Mouse (Mus musculus) midbrain, embryonic 14.5 days (tissue): ENCODE data around the gene Ttll13. TPM values are rescaled to one million over a fixed set of nuclear protein-coding genes. Genes with fewer than 3 reads are reported as not detected.
A peak's percentile ranks its signal among the peaks of the same experiment; 100 is the strongest.

Experiments used
- ATAC-seq: fragments of 200-750 bp; cut with Nextera tagmentation; 2 replicates; pipeline ENCODE4 v1.8.0; 2017; ENCODE audit warnings: moderate number of reproducible peaks, moderate library complexity; ENCODE audit not compliant: low FRiP score, low TSS enrichment
- DNase-seq: peaks from one replicate; pipeline ENCODE4 v3.0.0-alpha.2; 2015
- H3K27ac ChIP-seq: fragments of 300-500 bp; sonication (generic); replicated peaks from 2 replicates; pipeline ENCODE4 v1.5.1; 2014; ENCODE audit warnings: mild to moderate bottlenecking, low read depth, low read length, moderate library complexity
- H3K27me3 ChIP-seq: fragments of 300-500 bp; sonication (generic); 2 replicates; pipeline ENCODE4 v1.6.1; 2014; ENCODE audit warnings: low read length, control low read depth, mixed read lengths; ENCODE audit not compliant: control insufficient read depth, insufficient read depth
- H3K36me3 ChIP-seq: fragments of 300-500 bp; sonication (generic); 2 replicates; pipeline ENCODE4 v1.6.1; 2014; ENCODE audit warnings: low read length, control low read depth; ENCODE audit not compliant: control insufficient read depth, insufficient read depth
- H3K4me1 ChIP-seq: fragments of 300-500 bp; sonication (generic); 2 replicates; pipeline ENCODE4 v1.6.1; 2014; ENCODE audit warnings: mild to moderate bottlenecking, antibody characterized with exemption, low read length, control low read depth; ENCODE audit not compliant: control insufficient read depth, insufficient read depth
- H3K4me2 ChIP-seq: fragments of 300-500 bp; sonication (generic); 2 replicates; pipeline ENCODE4 v1.6.1; 2014; ENCODE audit warnings: mild to moderate bottlenecking, low read length, moderate library complexity
- H3K4me3 ChIP-seq: fragments of 300-500 bp; sonication (generic); replicated peaks from 2 replicates; pipeline ENCODE4 v1.5.1; 2014; ENCODE audit warnings: low read depth, low read length
- H3K9ac ChIP-seq: fragments of 300-500 bp; sonication (generic); replicated peaks from 2 replicates; pipeline ENCODE4 v1.6.1; 2014; ENCODE audit warnings: mild to moderate bottlenecking, low read length, moderate library complexity
- H3K9me3 ChIP-seq: fragments of 300-500 bp; sonication (generic); 2 replicates; pipeline ENCODE4 v1.6.1; 2016; ENCODE audit warnings: low read length, control low read depth, mixed read lengths; ENCODE audit not compliant: control insufficient read depth
- WGBS: fragments of 180-500 bp; shearing (Covaris S2); extraction: QIAGEN DNeasy Blood & Tissue Kit; methylation state at CpG from one replicate; pipeline ENCODE4 v1.1.7; 2014; 5-methylcytosine and 5-hydroxymethylcytosine counted together
- polyA plus RNA-seq: library from polyadenylated mRNA; unstranded; fragments of >200 nt; fragmentation: Nextera tagmentation; extraction: Ambion mirVana; gene quantifications from 2 replicates; pipeline ENCODE4 v1.2.1, GENCODE M21; 2014

Ttll13 gene
- polyA plus RNA-seq, 1 experiment from 2014 or later, result 2.2 TPM

GRCm38 (mm10) chr7:80201888-80202540 lies 44.2 kb upstream of the Ttll13 start:
- no peak for ATAC-seq
- Histone ChIP-seq H3K4me3 (no peak overlapping the region), H3K27ac (peak overlapping the region; percentile 45; the same call in 1 of the 2 replicates), H3K36me3 (no peaks in the 10 kb centered on the region), H3K4me2 (peak overlapping the region; percentile 4; the same call in 1 of the 2 replicates), H3K9ac (no peak overlapping the region), H3K9me3 (no peaks in the 10 kb centered on the region), H3K27me3 (no peaks in the 10 kb centered on the region), H3K4me1 (peaks cover 58% of the 10 kb centered on the region)
- peak; percentile 63 for DNase-seq
- WGBS, result 58% methylated on average over 15 of the region's 15 CpGs

- Histone ChIP-seq H3K27me3 (no peaks in the 10 kb centered on the region), H3K4me1 (peaks cover 52% of the 10 kb centered on the region), H3K4me3 (no peak overlapping the region), H3K9ac (no peak overlapping the region), H3K36me3 (no peaks in the 10 kb centered on the region), H3K4me2 (no peak overlapping the region), H3K27ac (peak overlapping the region; percentile 77), H3K9me3 (no peaks in the 10 kb centered on the region)
- DNase-seq, result no peak
- no peak for ATAC-seq
- 76% methylated on average over 5 of the region's 5 CpGs for WGBS
These were observed 43.2 kb upstream of the Ttll13 start for GRCm38 (mm10) chr7:80202961-80203360.

- Histone ChIP-seq H3K4me2 (peak overlapping the region; percentile 15; the same call in 1 of the 2 replicates), H3K27me3 (no peaks in the 10 kb centered on the region), H3K4me3 (no peak overlapping the region), H3K9ac (peak overlapping the region; percentile 37; the same call in 1 of the 2 replicates), H3K4me1 (peaks cover 53% of the 10 kb centered on the region), H3K36me3 (no peaks in the 10 kb centered on the region), H3K9me3 (no peaks in the 10 kb centered on the region), H3K27ac (peak overlapping the region; percentile 77)
- 16% methylated on average over 12 of the region's 12 CpGs for WGBS
- no peak for DNase-seq
- ATAC-seq, result no peak
These were observed 42.5 kb upstream of the Ttll13 start for GRCm38 (mm10) chr7:80203638-80204096.

- Histone ChIP-seq H3K36me3 (no peaks in the 10 kb centered on the region), H3K4me1 (peaks cover 50% of the 10 kb centered on the region), H3K4me2 (no peak overlapping the region), H3K27ac (no peak overlapping the region), H3K9ac (no peak overlapping the region), H3K4me3 (no peak overlapping the region), H3K9me3 (no peaks in the 10 kb centered on the region), H3K27me3 (no peaks in the 10 kb centered on the region)
- 84% methylated on average over 4 of the region's 4 CpGs for WGBS
- ATAC-seq, result no peak
- no peak for DNase-seq
These were observed 41.8 kb upstream of the Ttll13 start for GRCm38 (mm10) chr7:80204362-80204761.

- ATAC-seq (no peak), DNase-seq (no peak)
- no peak overlapping the region for H3K9ac ChIP-seq
- H3K4me3 ChIP-seq, result no peak overlapping the region
- 86% methylated on average over 7 of the region's 7 CpGs for WGBS
- no peaks in the 10 kb centered on the region for H3K9me3 ChIP-seq
- H3K36me3 ChIP-seq, result no peaks in the 10 kb centered on the region
- H3K4me2 ChIP-seq, result no peak overlapping the region
- H3K4me1 ChIP-seq, result peaks cover 44% of the 10 kb centered on the region
- H3K27me3 ChIP-seq, result no peaks in the 10 kb centered on the region
- no peak overlapping the region for H3K27ac ChIP-seq
These were observed 41.2 kb upstream of the Ttll13 start for GRCm38 (mm10) chr7:80204961-80205360.

- no peak for ATAC-seq
- no peak overlapping the region for H3K4me2 ChIP-seq
- WGBS, result 87% methylated on average over 12 of the region's 12 CpGs
These were observed 40.2 kb upstream of the Ttll13 start for GRCm38 (mm10) chr7:80205705-80206589.

GRCm38 (mm10) chr7:80207314-80207731 lies 38.9 kb upstream of the Ttll13 start:
- H3K9me3 ChIP-seq, result no peaks in the 10 kb centered on the region
- no peaks in the 10 kb centered on the region for H3K36me3 ChIP-seq
- DNase-seq (no peak), ATAC-seq (no peak)
- H3K27me3 ChIP-seq, result no peaks in the 10 kb centered on the region
- H3K9ac ChIP-seq, result no peak overlapping the region
- H3K4me2 ChIP-seq, result no peak overlapping the region
- no peak overlapping the region for H3K27ac ChIP-seq
- H3K4me1 ChIP-seq, result peaks cover 22% of the 10 kb centered on the region
- no peak overlapping the region for H3K4me3 ChIP-seq
- WGBS, result 67% methylated on average over 3 of the region's 3 CpGs

More at GRCm38 (mm10) chr7:80205705-80206589, 40.2 kb upstream of the Ttll13 start:
- no peak overlapping the region for H3K4me3 ChIP-seq
- no peaks in the 10 kb centered on the region for H3K9me3 ChIP-seq
- no peak for DNase-seq
- H3K4me1 ChIP-seq, result peaks cover 35% of the 10 kb centered on the region
- H3K36me3 ChIP-seq, result no peaks in the 10 kb centered on the region
- H3K27me3 ChIP-seq, result no peaks in the 10 kb centered on the region
- no peak overlapping the region for H3K9ac ChIP-seq
- no peak overlapping the region for H3K27ac ChIP-seq

- Histone ChIP-seq H3K4me3 (no peak overlapping the region), H3K27ac (no peak overlapping the region), H3K36me3 (peaks cover 3% of the 10 kb centered on the region; the same call in 1 of the 2 replicates), H3K9ac (no peak overlapping the region), H3K9me3 (no peaks in the 10 kb centered on the region), H3K4me2 (no peak overlapping the region), H3K4me1 (peaks cover 14% of the 10 kb centered on the region), H3K27me3 (no peaks in the 10 kb centered on the region)
- 80% methylated on average over 18 of the region's 18 CpGs for WGBS
- no peak for DNase-seq
- no peak for ATAC-seq
These were observed 38.0 kb upstream of the Ttll13 start for GRCm38 (mm10) chr7:80208026-80208642.
